Mouse (Mus musculus) thymus, adult 2 months (tissue): ENCODE results near the gene Procr. TPM values are rescaled to one million over a fixed set of nuclear protein-coding genes. Genes with fewer than 3 reads are reported as not detected.

Experiments
- DNase-seq: peaks from one replicate; pipeline ENCODE4 v3.0.0; 2021
- H3K27ac ChIP-seq: fragments of 200-500 bp; 2 replicates; pipeline ENCODE4 v1.5.1; 2012; ENCODE audit warnings: low read length, control low read depth; ENCODE audit not compliant: control insufficient read depth, insufficient read depth
- H3K27me3 ChIP-seq: fragments of 200-500 bp; 2 replicates; pipeline ENCODE4 v1.6.1; 2012; ENCODE audit warnings: mild to moderate bottlenecking, low read length, moderate library complexity, mixed read lengths; ENCODE audit not compliant: control insufficient read depth, insufficient read depth
- H3K36me3 ChIP-seq: fragments of 200-500 bp; 2 replicates; pipeline ENCODE4 v1.6.1; 2012; ENCODE audit warnings: mild to moderate bottlenecking, low read length, moderate library complexity; ENCODE audit not compliant: control insufficient read depth, insufficient read depth
- H3K4me1 ChIP-seq: fragments of 200-500 bp; replicated peaks from 2 replicates; pipeline ENCODE4 v1.6.1; 2012; ENCODE audit warnings: low read length; ENCODE audit not compliant: control insufficient read depth, insufficient read depth
- H3K4me3 ChIP-seq: fragments of 200-500 bp; 2 replicates; pipeline ENCODE4 v1.5.1; 2012; ENCODE audit warnings: mild to moderate bottlenecking, low read length, control low read depth, moderate library complexity; ENCODE audit not compliant: control insufficient read depth, insufficient read depth
- CTCF ChIP-seq: fragments of 200-500 bp; IDR thresholded peaks from 2 replicates; pipeline ENCODE4 v1.5.1; 2012; ENCODE audit warnings: mild to moderate bottlenecking, control low read depth, low read length, moderate library complexity, borderline replicate concordance; ENCODE audit not compliant: control insufficient read depth, poor library complexity, insufficient read depth; ENCODE audit errors: extremely low read depth
- POLR2A ChIP-seq: fragments of 200-500 bp; IDR thresholded peaks from 2 replicates; pipeline ENCODE4 v1.6.1; 2012; ENCODE audit warnings: mild to moderate bottlenecking, low read length, control low read depth, moderate library complexity; ENCODE audit not compliant: control insufficient read depth, poor library complexity, insufficient read depth; ENCODE audit errors: extremely low read depth
- WGBS: fragments of 180-500 bp; shearing (Covaris S2); methylation state at CpG from one replicate; pipeline ENCODE4 v1.1.7; 2018; 5-methylcytosine and 5-hydroxymethylcytosine counted together
- polyA plus RNA-seq: library from polyadenylated mRNA; depleted of rRNA; stranded (reverse); fragments of >200 nt; gene quantifications from 2 replicates; pipeline ENCODE4 v1.2.3, GENCODE M21; 2012

Procr gene
- polyA plus RNA-seq, 1 experiment, result 4.7 TPM

DNA sequence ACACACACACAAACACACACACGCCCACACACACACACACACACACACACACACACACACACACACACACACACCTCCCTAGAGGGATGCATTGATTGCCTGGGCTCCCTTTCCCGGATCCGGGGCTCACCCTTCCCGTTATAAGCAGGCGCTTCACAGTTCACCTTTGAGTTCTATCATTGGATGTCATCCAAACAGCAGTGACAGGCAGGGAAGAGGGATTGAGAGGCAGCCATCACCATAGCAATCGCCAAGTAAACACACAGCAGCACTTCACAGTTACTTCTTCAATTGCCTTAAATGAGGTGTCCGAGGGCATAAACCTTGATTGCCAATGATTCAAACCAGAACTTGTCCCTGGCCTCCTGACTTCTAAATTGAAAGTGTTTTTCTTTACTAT lies 28.1 kb downstream of the Procr start:
- Histone ChIP-seq H3K36me3 (no peaks in the 10 kb centered on the region), H3K4me3 (no peak overlapping the region), H3K27ac (no peak overlapping the region), H3K4me1 (peaks cover 5% of the 10 kb centered on the region; the same call in 1 of the 2 replicates), H3K27me3 (peaks cover 17% of the 10 kb centered on the region)
- WGBS, result 49% methylated on average over 7 of the region's 7 CpGs
- TF ChIP-seq CTCF (no peak), POLR2A (no peak)
- DNase-seq, result no peak

DNA sequence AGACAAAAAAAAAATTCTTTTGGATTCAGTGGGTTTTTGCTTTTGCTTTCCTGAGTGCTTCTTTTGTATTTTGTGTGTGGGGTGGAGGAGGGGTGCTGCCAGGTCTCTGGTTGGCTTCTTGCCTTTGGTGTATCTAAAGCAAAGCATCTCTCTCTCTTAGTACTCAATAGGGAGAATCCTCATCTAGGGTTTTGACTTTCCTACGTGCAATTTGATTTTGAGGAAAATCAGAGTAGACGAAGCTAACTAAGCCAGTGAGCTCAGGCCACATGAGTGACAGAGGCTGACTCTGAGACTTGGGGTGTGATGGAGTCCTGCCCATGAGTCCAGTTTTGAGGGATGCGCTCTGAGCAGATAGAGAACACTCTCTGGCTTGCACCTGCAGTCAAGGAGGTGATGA lies 28.6 kb downstream of the Procr start:
- H3K4me1 ChIP-seq, result peaks cover 5% of the 10 kb centered on the region; the same call in 1 of the 2 replicates
- no peak overlapping the region for H3K4me3 ChIP-seq
- peaks cover 17% of the 10 kb centered on the region for H3K27me3 ChIP-seq
- TF ChIP-seq CTCF (no peak), POLR2A (no peak)
- no peak overlapping the region for H3K27ac ChIP-seq
- 85% methylated on average over 3 of the region's 3 CpGs for WGBS
- DNase-seq, result no peak
- H3K36me3 ChIP-seq, result no peaks in the 10 kb centered on the region

DNA sequence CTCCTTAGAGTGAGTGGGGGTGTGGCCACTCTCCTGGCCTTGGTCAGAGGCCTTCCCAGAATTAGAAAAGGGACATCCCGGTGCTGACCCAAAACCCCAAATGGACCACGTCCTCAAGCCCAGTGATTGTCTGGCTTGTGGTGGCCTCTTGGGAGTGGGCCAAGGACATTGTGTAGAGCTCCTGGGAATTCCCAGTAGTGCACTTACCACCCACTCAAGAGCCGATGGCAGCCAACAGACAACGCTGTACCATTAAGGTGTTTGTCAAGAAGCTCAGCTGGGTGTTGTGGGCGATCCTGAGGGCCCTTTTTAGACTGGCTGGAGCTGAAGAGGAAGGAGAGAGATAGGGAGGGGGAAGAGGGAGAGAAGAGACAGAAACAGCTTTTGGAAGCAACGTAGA lies 33.6 kb downstream of the Procr start:
- DNase-seq, result no peak
- H3K27ac ChIP-seq, result no peak overlapping the region
- H3K27me3 ChIP-seq, result no peaks in the 10 kb centered on the region; the same call in 1 of the 2 replicates
- no peaks in the 10 kb centered on the region for H3K4me1 ChIP-seq
- TF ChIP-seq CTCF (no peak), POLR2A (no peak)
- H3K36me3 ChIP-seq, result no peaks in the 10 kb centered on the region
- H3K4me3 ChIP-seq, result no peak overlapping the region
- 82% methylated on average over 6 of the region's 6 CpGs for WGBS

- WGBS, result 23% methylated on average over 5 of the region's 5 CpGs
- H3K36me3 ChIP-seq, result no peaks in the 10 kb centered on the region
- H3K4me3 ChIP-seq, result no peak overlapping the region
- no peaks in the 10 kb centered on the region for H3K4me1 ChIP-seq
- no peaks in the 10 kb centered on the region; the same call in 1 of the 2 replicates for H3K27me3 ChIP-seq
- H3K27ac ChIP-seq, result no peak overlapping the region
- TF ChIP-seq POLR2A, result no peak
- no peak for TF ChIP-seq CTCF
- DNase-seq, result no peak
Observed at GRCm38 (mm10) chr2:155786905-155787304, 36.0 kb downstream of the Procr start.

GRCm38 (mm10) chr2:155787949-155788931 lies 37.3 kb downstream of the Procr start:
- DNase-seq, result no peak
- 68% methylated on average over 18 of the region's 18 CpGs for WGBS
- H3K27me3 ChIP-seq, result no peaks in the 10 kb centered on the region; the same call in 1 of the 2 replicates
- H3K4me3 ChIP-seq, result no peak overlapping the region
- TF ChIP-seq CTCF, result no peak
- no peak for TF ChIP-seq POLR2A
- no peaks in the 10 kb centered on the region for H3K4me1 ChIP-seq
- no peak overlapping the region for H3K27ac ChIP-seq
- H3K36me3 ChIP-seq, result no peaks in the 10 kb centered on the region

- WGBS, result 35% methylated on average over 12 of the region's 12 CpGs
- TF ChIP-seq POLR2A, result no peak
- no peaks in the 10 kb centered on the region for H3K4me1 ChIP-seq
Observed at GRCm38 (mm10) chr2:155792899-155793298, 42.0 kb downstream of the Procr start.

More at GRCm38 (mm10) chr2:155792899-155793298, 42.0 kb downstream of the Procr start:
- Histone ChIP-seq H3K36me3 (no peaks in the 10 kb centered on the region), H3K4me3 (no peak overlapping the region), H3K27ac (no peak overlapping the region), H3K27me3 (no peaks in the 10 kb centered on the region; the same call in 1 of the 2 replicates)
- DNase-seq, result no peak
